Mouse (Mus musculus) olfactory bulb, adult 2 months (tissue): Measurements from ENCODE around the gene Cdc42. TPM values are rescaled to one million over a fixed set of nuclear protein-coding genes. Genes with fewer than 3 reads are reported as not detected.

Experiments used
- H3K27ac ChIP-seq: fragments of 200-500 bp; 2 replicates; pipeline ENCODE4 v1.5.1; 2012; ENCODE audit warnings: low read depth, low read length; ENCODE audit not compliant: insufficient read depth
- H3K4me1 ChIP-seq: fragments of 200-500 bp; 2 replicates; pipeline ENCODE4 v1.6.1; 2012; ENCODE audit warnings: low read length; ENCODE audit not compliant: control insufficient read depth, insufficient read depth
- H3K4me3 ChIP-seq: fragments of 200-500 bp; 2 replicates; pipeline ENCODE4 v1.5.1; 2012; ENCODE audit warnings: mild to moderate bottlenecking, low read depth, low read length, moderate library complexity; ENCODE audit not compliant: insufficient read depth
- CTCF ChIP-seq: fragments of 200-500 bp; IDR thresholded peaks from 2 replicates; pipeline ENCODE4 v1.5.1; 2012; ENCODE audit warnings: low read depth, mild to moderate bottlenecking, low read length, moderate library complexity; ENCODE audit not compliant: insufficient read depth
- POLR2A ChIP-seq: fragments of 200-500 bp; IDR thresholded peaks from 2 replicates; pipeline ENCODE4 v1.6.1; 2012; ENCODE audit warnings: mild to moderate bottlenecking, low read depth, low read length, moderate library complexity; ENCODE audit not compliant: insufficient read depth
- WGBS: fragments of 180-500 bp; shearing (Covaris S2); methylation state at CpG from one replicate; pipeline ENCODE4 v1.1.7; 2018; 5-methylcytosine and 5-hydroxymethylcytosine counted together
- polyA plus RNA-seq: library from polyadenylated mRNA; stranded (reverse); fragments of >200 nt; gene quantifications from 2 replicates; pipeline ENCODE4 v1.2.4, GENCODE M21; 2012; ENCODE audit warnings: low replicate concordance; ENCODE audit not compliant: missing spikeins, insufficient read depth, insufficient read length

Cdc42 gene
- polyA plus RNA-seq, 1 experiment = not detected

- H3K27ac ChIP-seq = no peak overlapping the region
Observed at GRCm38 (mm10) chr4:137305831-137306576, 51.5 kb downstream of the Cdc42 start.

GRCm38 (mm10) chr4:137305066-137305465 lies 52.5 kb downstream of the Cdc42 start:
- Histone ChIP-seq H3K4me3 (no peak overlapping the region), H3K4me1 (peaks cover 3% of the 10 kb centered on the region; the same call in 1 of the 2 replicates), H3K27ac (no peak overlapping the region)
- WGBS = 93% methylated on average over 7 of the region's 7 CpGs
- no peak for TF ChIP-seq POLR2A
- no peak for TF ChIP-seq CTCF

More at GRCm38 (mm10) chr4:137305831-137306576, 51.5 kb downstream of the Cdc42 start:
- TF ChIP-seq POLR2A (no peak), CTCF (no peak)
- 80% methylated on average over 13 of the region's 13 CpGs for WGBS
- no peak overlapping the region for H3K4me3 ChIP-seq
- peaks cover 3% of the 10 kb centered on the region; the same call in 1 of the 2 replicates for H3K4me1 ChIP-seq

- H3K4me3 ChIP-seq = no peak overlapping the region
- peaks cover 3% of the 10 kb centered on the region; the same call in 1 of the 2 replicates for H3K4me1 ChIP-seq
- WGBS = 93% methylated on average over 7 of the region's 7 CpGs
- TF ChIP-seq POLR2A = no peak
- no peak for TF ChIP-seq CTCF
- H3K27ac ChIP-seq = no peak overlapping the region
Observed at GRCm38 (mm10) chr4:137304106-137304505, 53.4 kb downstream of the Cdc42 start.

- TF ChIP-seq POLR2A (no peak), CTCF (no peak)
- Histone ChIP-seq H3K27ac (no peak overlapping the region), H3K4me1 (peaks cover 12% of the 10 kb centered on the region), H3K4me3 (no peak overlapping the region)
- WGBS = 52% methylated on average over 16 of the region's 16 CpGs
Observed at GRCm38 (mm10) chr4:137301635-137302034, 55.9 kb downstream of the Cdc42 start.

GRCm38 (mm10) chr4:137300227-137300626 lies 57.3 kb downstream of the Cdc42 start:
- no peak overlapping the region for H3K27ac ChIP-seq
- TF ChIP-seq CTCF (no peak), POLR2A (no peak)
- no peak overlapping the region for H3K4me3 ChIP-seq
- H3K4me1 ChIP-seq = peaks cover 13% of the 10 kb centered on the region
- 97% methylated on average over 13 of the region's 13 CpGs for WGBS

- WGBS = 75% methylated on average over 8 of the region's 8 CpGs
Observed at GRCm38 (mm10) chr4:137298406-137298805, 59.1 kb downstream of the Cdc42 start.

GRCm38 (mm10) chr4:137297611-137298010 lies 59.9 kb downstream of the Cdc42 start:
- H3K27ac ChIP-seq = no peak overlapping the region
- H3K4me1 ChIP-seq = peaks cover 27% of the 10 kb centered on the region
- WGBS = 43% methylated on average over 4 of the region's 4 CpGs
- H3K4me3 ChIP-seq = no peak overlapping the region
- no peak for TF ChIP-seq POLR2A
- TF ChIP-seq CTCF = no peak

More at GRCm38 (mm10) chr4:137298406-137298805, 59.1 kb downstream of the Cdc42 start:
- no peak overlapping the region for H3K4me3 ChIP-seq
- no peak for TF ChIP-seq POLR2A
- TF ChIP-seq CTCF = no peak
- no peak overlapping the region for H3K27ac ChIP-seq
- H3K4me1 ChIP-seq = peaks cover 27% of the 10 kb centered on the region

- H3K4me1 ChIP-seq = peaks cover 24% of the 10 kb centered on the region
- H3K27ac ChIP-seq = no peak overlapping the region
- 71% methylated on average over 8 of the region's 8 CpGs for WGBS
- H3K4me3 ChIP-seq = no peak overlapping the region
- TF ChIP-seq CTCF (no peak), POLR2A (no peak)
Observed at GRCm38 (mm10) chr4:137294951-137295350, 62.6 kb downstream of the Cdc42 start.

- no peak for TF ChIP-seq CTCF
- no peak for TF ChIP-seq POLR2A
- H3K4me3 ChIP-seq = no peak overlapping the region
- H3K27ac ChIP-seq = no peak overlapping the region
- H3K4me1 ChIP-seq = peaks cover 24% of the 10 kb centered on the region
- 52% methylated on average over 5 of the region's 5 CpGs for WGBS
Observed at GRCm38 (mm10) chr4:137294474-137294873, 63.0 kb downstream of the Cdc42 start.

GRCm38 (mm10) chr4:137294032-137294431 lies 63.5 kb downstream of the Cdc42 start:
- no peak overlapping the region for H3K27ac ChIP-seq
- WGBS = 84% methylated on average over 7 of the region's 7 CpGs

More at GRCm38 (mm10) chr4:137294032-137294431, 63.5 kb downstream of the Cdc42 start:
- Histone ChIP-seq H3K4me3 (no peak overlapping the region), H3K4me1 (peaks cover 24% of the 10 kb centered on the region)
- TF ChIP-seq POLR2A = no peak
- TF ChIP-seq CTCF = no peak
